Mouse (Mus musculus): ENCODE measurements around the gene Galntl6.

DNA sequence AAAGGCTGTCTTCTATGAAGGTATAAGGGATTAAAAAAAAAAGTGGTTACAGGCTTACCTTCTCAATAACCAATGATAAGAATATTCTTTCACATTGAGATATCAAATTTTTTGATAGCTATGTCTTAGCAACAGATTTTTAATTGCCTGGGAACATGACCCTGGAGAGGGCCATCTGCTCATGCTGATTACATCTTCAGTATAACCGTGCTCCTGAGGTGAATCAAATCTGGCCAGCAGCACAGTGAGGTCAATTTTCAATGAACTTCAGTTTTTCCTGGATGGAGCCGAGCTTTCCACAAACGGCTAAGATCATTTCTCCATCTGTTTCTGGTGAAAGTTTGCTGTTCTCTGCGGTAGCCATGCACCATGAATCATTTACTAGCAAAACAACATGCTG is 306.0 kb downstream of the Galntl6 start:
- TF ChIP-seq POLR2A (IDR thresholded peaks at IDR 0.05; ENCODE audit: low read depth, low read length), result no peak
- TF ChIP-seq CTCF (IDR thresholded peaks at IDR 0.05; ENCODE audit: extremely low read depth, insufficient read length, insufficient replicate concordance, low read depth, low read length), result no peak
